Mouse (Mus musculus) heart, postnatal 0 days (tissue): ENCODE data around the gene Cep68.

Experiments
- CTCF ChIP-seq: IDR thresholded peaks from 2 replicates; pipeline ENCODE4 v1.5.1; 2016; ENCODE audit warnings: antibody characterized with exemption, control low read depth, low read depth
- EP300 ChIP-seq: IDR thresholded peaks from 2 replicates; pipeline ENCODE4 v1.6.1; 2016; ENCODE audit warnings: antibody characterized with exemption, low read depth

DNA sequence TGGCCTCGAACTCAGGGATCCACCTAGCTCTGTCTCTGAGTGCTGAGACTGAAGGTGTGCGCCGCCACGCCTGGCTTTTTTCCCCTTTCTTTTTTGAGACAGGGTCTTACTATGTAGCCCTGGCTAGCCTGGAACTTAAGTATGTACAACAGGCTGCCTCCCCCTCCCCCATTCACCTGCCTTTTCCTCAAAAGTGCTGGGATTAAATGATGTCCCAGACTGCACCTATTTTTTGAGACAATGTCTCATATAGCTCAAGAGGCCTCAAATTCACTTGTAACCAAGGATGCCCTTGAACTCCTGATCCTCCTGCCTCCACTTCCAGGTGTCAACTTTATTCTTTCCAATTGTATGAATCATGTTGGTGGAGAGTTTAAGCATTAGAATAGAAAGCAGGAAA is 23.3 kb downstream of the Cep68 start:
- no peak for TF ChIP-seq CTCF
- TF ChIP-seq EP300: no peak
